Mouse (Mus musculus): ENCODE results near the gene Zpbp2. TPM values are rescaled to one million over a fixed set of nuclear protein-coding genes. Genes with fewer than 3 reads are reported as not detected.

Gene Zpbp2
- total RNA-seq, 1 experiment, result 0.22 TPM

GRCm38 (mm10) chr11:98568326-98568725, 17.4 kb downstream of the Zpbp2 start:
- in situ Hi-C loops (cut with MboI; ENCODE audit: low sequenced_read_pairs in 2 of 2, unreplicated experiment in 2 of 2), result no loop called here
- no peak overlapping the region for H3K27ac ChIP-seq (ENCODE audit: insufficient read depth, low read depth, low read length, poor library complexity, severe bottlenecking)
- DNase-seq (ENCODE audit: low read depth, low spot score), result peak; percentile 70
- no peaks in the 10 kb centered on the region for H3K36me3 ChIP-seq (ENCODE audit: control insufficient read depth, insufficient read depth, low read length, poor library complexity, severe bottlenecking)
- no peak overlapping the region for H3K9ac ChIP-seq (ENCODE audit: insufficient read depth, low read depth, low read length, poor library complexity, severe bottlenecking)
- no peak for TF ChIP-seq MAFK (IDR thresholded peaks at IDR 0.05; ENCODE audit: insufficient read depth, low read depth, low read length)
- TF ChIP-seq ZC3H11A (IDR thresholded peaks at IDR 0.05; ENCODE audit: borderline replicate concordance, low read depth, low read length), result no peak
- TF ChIP-seq ZNF384 (IDR thresholded peaks at IDR 0.05; ENCODE audit: low read depth, low read length), result no peak
- TF ChIP-seq HCFC1 (IDR thresholded peaks at IDR 0.05; ENCODE audit: borderline replicate concordance, insufficient read depth, low read length), result no peak
- no peak for TF ChIP-seq CHD2 (IDR thresholded peaks at IDR 0.05; ENCODE audit: low read depth, low read length)
- no peak overlapping the region for H3K4me3 ChIP-seq (ENCODE audit: insufficient read depth in 1 of 2, low read depth in 1 of 2, low read length in 2 of 2, poor library complexity in 1 of 2, severe bottlenecking in 1 of 2)
- H3K4me1 ChIP-seq (ENCODE audit: control insufficient read depth in 2 of 2, insufficient read depth in 2 of 2, low read length in 2 of 2, poor library complexity in 1 of 2), result peaks cover 0 to 5% of the 10 kb centered on the region in 2 experiments; a peak in 1 of 4 replicates
- H3K9me3 ChIP-seq (ENCODE audit: control insufficient read depth, insufficient read depth, low read depth, low read length), result no peaks in the 10 kb centered on the region

GRCm38 (mm10) chr11:98569461-98569860, 18.6 kb downstream of the Zpbp2 start:
- Histone ChIP-seq H3K4me3 (ENCODE audit: insufficient read depth in 1 of 2, low read depth in 1 of 2, low read length in 2 of 2, poor library complexity in 1 of 2, severe bottlenecking in 1 of 2) (peak overlapping the region; percentile 44 to 47), H3K36me3 (ENCODE audit: control insufficient read depth, insufficient read depth, low read length, poor library complexity, severe bottlenecking) (no peaks in the 10 kb centered on the region), H3K9ac (ENCODE audit: insufficient read depth, low read depth, low read length, poor library complexity, severe bottlenecking) (no peak overlapping the region), H3K9me3 (ENCODE audit: control insufficient read depth, insufficient read depth, low read depth, low read length) (no peaks in the 10 kb centered on the region), H3K4me1 (ENCODE audit: control insufficient read depth in 2 of 2, insufficient read depth in 2 of 2, low read length in 2 of 2, poor library complexity in 1 of 2) (peaks cover 0 to 5% of the 10 kb centered on the region in 2 experiments; a peak in 1 of 4 replicates), H3K27ac (ENCODE audit: insufficient read depth, low read depth, low read length, poor library complexity, severe bottlenecking) (no peak overlapping the region)
- in situ Hi-C loops (cut with MboI; ENCODE audit: low sequenced_read_pairs in 2 of 2, unreplicated experiment in 2 of 2), result no loop called here
- DNase-seq (ENCODE audit: low read depth, low spot score), result no peak
- TF ChIP-seq ZNF384 (IDR thresholded peaks at IDR 0.05; ENCODE audit: low read depth, low read length) (no peak), MAFK (IDR thresholded peaks at IDR 0.05; ENCODE audit: insufficient read depth, low read depth, low read length) (no peak), CHD2 (IDR thresholded peaks at IDR 0.05; ENCODE audit: low read depth, low read length) (no peak), ZC3H11A (IDR thresholded peaks at IDR 0.05; ENCODE audit: borderline replicate concordance, low read depth, low read length) (no peak), HCFC1 (IDR thresholded peaks at IDR 0.05; ENCODE audit: borderline replicate concordance, insufficient read depth, low read length) (no peak)

- Histone ChIP-seq H3K27ac (ENCODE audit: insufficient read depth, low read depth, low read length, poor library complexity, severe bottlenecking) (no peak overlapping the region), H3K36me3 (ENCODE audit: control insufficient read depth, insufficient read depth, low read length, poor library complexity, severe bottlenecking) (peaks cover 7% of the 10 kb centered on the region), H3K9ac (ENCODE audit: insufficient read depth, low read depth, low read length, poor library complexity, severe bottlenecking) (no peak overlapping the region), H3K4me1 (ENCODE audit: control insufficient read depth in 2 of 2, insufficient read depth in 2 of 2, low read length in 2 of 2, poor library complexity in 1 of 2) (peaks cover 6 to 30% of the 10 kb centered on the region in 2 experiments; a peak in 3 of 4 replicates), H3K4me3 (ENCODE audit: insufficient read depth in 1 of 2, low read depth in 1 of 2, low read length in 2 of 2, poor library complexity in 1 of 2, severe bottlenecking in 1 of 2) (no peak overlapping the region), H3K9me3 (ENCODE audit: control insufficient read depth, insufficient read depth, low read depth, low read length) (no peaks in the 10 kb centered on the region)
- TF ChIP-seq ZNF384 (IDR thresholded peaks at IDR 0.05; ENCODE audit: low read depth, low read length) (no peak), MAFK (IDR thresholded peaks at IDR 0.05; ENCODE audit: insufficient read depth, low read depth, low read length) (no peak), ZC3H11A (IDR thresholded peaks at IDR 0.05; ENCODE audit: borderline replicate concordance, low read depth, low read length) (no peak), CHD2 (IDR thresholded peaks at IDR 0.05; ENCODE audit: low read depth, low read length) (no peak)
- no peak for DNase-seq (ENCODE audit: low read depth, low spot score)
- in situ Hi-C loops (cut with MboI; ENCODE audit: low sequenced_read_pairs in 2 of 2, unreplicated experiment in 2 of 2), result no loop called here
Measured at GRCm38 (mm10) chr11:98577776-98578175, 26.9 kb downstream of the Zpbp2 start.

- Histone ChIP-seq H3K4me1 (ENCODE audit: control insufficient read depth in 2 of 2, insufficient read depth in 2 of 2, low read length in 2 of 2, poor library complexity in 1 of 2) (peaks cover 6 to 34% of the 10 kb centered on the region in 2 experiments; a peak in 3 of 4 replicates), H3K9ac (ENCODE audit: insufficient read depth, low read depth, low read length, poor library complexity, severe bottlenecking) (peak overlapping the region; percentile 14; the same call in 1 of the 2 replicates), H3K36me3 (ENCODE audit: control insufficient read depth, insufficient read depth, low read length, poor library complexity, severe bottlenecking) (peaks cover 15% of the 10 kb centered on the region), H3K27ac (ENCODE audit: insufficient read depth, low read depth, low read length, poor library complexity, severe bottlenecking) (peak overlapping the region; percentile 26; the same call in 1 of the 2 replicates), H3K4me3 (ENCODE audit: insufficient read depth in 1 of 2, low read depth in 1 of 2, low read length in 2 of 2, poor library complexity in 1 of 2, severe bottlenecking in 1 of 2) (peak overlapping the region; percentile 17 to 37; a peak in 2 of 4 replicates), H3K9me3 (ENCODE audit: control insufficient read depth, insufficient read depth, low read depth, low read length) (no peaks in the 10 kb centered on the region)
- in situ Hi-C loops (cut with MboI; ENCODE audit: low sequenced_read_pairs in 2 of 2, unreplicated experiment in 2 of 2), result no loop called here
- DNase-seq (ENCODE audit: low read depth, low spot score), result no peak
- TF ChIP-seq ZC3H11A (IDR thresholded peaks at IDR 0.05; ENCODE audit: borderline replicate concordance, low read depth, low read length) (no peak), HCFC1 (IDR thresholded peaks at IDR 0.05; ENCODE audit: borderline replicate concordance, insufficient read depth, low read length) (no peak)
Measured at GRCm38 (mm10) chr11:98580301-98581121, 29.6 kb downstream of the Zpbp2 start.
